Mouse (Mus musculus) ZHBTc4 (cell line): ENCODE results near the gene Txndc12.
A peak's percentile ranks its signal among the peaks of the same experiment; 100 is the strongest.

Experiments used
- DNase-seq: peaks from one replicate; pipeline ENCODE4 v3.0.0-alpha.2; 2011; ENCODE audit warnings: low read depth, low spot score

Gene Txndc12

GRCm38 (mm10) chr4:108845824-108846569 lies 11.6 kb downstream of the Txndc12 start:
- no peak for DNase-seq

DNA sequence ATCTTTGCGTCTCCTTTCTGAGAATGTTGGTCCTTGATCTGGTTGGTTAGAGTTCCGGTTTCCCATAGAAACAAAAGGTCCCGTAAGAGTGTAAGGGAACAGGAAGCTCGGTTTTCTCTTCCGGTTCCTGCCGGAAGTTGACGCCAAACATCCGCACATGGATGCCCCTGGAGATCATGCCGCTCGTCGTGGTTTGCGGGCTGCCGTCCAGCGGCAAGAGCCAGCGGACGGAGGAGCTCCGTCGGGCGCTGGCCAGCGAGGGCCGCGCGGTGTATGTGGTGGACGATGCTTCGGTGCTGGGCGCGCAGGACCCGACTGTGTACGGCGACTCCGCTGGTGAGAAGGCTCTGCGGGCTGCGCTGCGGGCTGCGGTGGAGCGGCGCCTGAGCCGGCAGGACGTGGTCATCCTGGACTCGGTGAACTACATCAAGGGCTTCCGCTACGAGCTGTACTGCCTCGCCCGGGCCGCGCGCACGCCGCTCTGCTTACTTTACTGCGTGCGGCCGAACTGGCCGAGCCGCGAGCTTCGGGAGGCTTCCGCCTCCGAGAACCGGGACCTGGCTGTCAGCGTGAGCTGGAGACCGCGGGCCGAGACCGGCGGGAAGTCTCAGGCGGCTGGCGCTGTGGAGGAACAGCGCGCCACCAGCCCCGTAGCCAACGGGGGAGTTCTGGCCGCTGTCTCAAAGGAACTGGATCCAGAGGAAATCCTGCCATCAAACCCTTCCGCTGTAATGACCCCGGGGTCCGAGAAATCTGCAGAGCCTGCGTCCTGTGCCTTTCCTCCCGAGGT lies 13.5 kb downstream of the Txndc12 start, which contains the start of gene Kti12:
Gene Kti12 (plus strand): TSS at position 71 of the 790 bp plus-strand sequence.
- peak; percentile 89 for DNase-seq

DNA sequence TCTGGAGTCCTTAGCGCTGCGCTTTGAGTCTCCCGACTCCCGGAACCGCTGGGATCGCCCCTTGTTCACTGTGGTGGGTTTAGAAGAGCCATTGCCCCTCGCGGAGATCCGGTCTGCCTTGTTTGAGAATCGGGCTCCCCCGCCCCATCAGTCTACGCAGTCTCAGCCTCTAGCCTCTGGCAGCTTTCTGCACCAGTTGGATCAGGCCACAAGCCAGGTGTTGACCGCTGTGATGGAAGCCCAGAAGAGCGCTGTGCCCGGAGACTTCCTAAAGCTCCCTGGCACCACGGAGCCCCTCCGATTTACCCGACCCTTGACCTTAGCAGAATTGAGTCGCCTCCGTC lies 14.1 kb downstream of the Txndc12 start, which contains the start of gene A730015C16Rik:
Gene A730015C16Rik (minus strand): TSS at position 115 of the 344 bp plus-strand sequence.
- peak; percentile 26 for DNase-seq

- DNase-seq, result no peak
These were observed 32.4 kb downstream of the Txndc12 start for GRCm38 (mm10) chr4:108866806-108867205.

GRCm38 (mm10) chr4:108869730-108870374 lies 35.5 kb downstream of the Txndc12 start:
- peak; percentile 92 for DNase-seq

DNA sequence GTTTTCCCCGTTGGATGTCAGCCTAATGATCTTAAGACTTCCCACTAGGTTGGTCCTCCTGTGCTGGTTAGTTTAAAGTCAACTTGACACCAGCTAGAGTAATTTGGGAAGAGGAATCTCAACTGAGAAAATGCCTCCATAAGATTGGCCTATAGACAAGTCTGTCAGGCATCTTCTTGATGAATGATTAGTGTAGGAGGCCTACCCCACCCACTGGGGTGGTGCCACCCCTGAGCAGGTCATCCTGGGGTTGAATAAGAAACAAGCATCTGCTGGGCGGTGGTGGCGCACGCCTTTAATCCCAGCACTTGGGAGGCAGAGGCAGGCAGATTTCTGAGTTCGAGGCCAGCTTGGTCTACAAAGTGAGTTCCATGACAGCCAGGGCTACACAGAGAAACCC lies 39.3 kb downstream of the Txndc12 start:
- DNase-seq, result peak; percentile 58

GRCm38 (mm10) chr4:108877901-108878300 lies 43.5 kb downstream of the Txndc12 start:
- DNase-seq, result no peak

DNA sequence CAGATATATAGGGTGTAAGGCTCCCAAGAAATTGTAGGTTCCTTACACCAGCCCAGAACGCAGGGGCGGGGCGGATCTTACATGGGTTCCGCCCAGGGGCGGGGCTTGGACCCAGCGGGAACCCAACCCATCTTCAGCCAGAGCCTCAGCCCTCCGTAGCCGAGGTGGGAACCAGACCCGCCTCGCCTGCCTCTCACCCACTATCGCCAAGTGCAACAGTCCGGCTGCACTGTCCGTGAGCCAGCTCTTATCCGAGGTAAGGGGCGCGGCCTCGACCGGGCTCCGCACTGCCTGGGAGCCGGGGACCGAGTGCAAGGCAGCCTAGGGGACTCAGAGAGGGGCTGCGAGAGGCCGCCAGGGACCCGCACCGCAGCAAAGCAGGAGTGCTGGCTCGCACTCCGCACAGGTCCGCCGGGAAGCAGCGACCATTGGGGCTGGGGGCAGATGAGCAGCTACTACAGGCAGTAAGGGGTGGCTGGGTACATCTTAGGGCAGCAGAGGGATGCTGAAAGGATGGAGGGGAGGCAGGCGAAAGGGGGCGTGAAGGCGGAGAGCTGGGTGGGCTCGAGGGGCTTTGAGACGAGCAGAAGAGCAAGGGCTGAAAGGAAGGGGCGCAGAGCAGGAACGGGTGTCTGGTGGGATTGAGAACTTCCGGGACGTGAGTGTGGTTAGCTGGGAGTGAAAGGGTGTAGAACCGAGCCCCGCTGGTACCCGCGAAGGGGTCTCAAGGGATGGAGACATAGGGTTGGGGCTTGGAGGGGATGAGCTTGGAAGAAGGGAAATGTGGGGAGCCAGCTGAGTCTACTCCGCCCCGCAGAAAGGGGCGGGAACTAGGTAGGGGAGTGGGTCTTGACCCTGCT lies 44.8 kb downstream of the Txndc12 start, which contains the start of gene Rab3b:
Gene Rab3b (plus strand): TSS at position 101 of the 860 bp plus-strand sequence.
- peak; percentile 88 for DNase-seq

DNA sequence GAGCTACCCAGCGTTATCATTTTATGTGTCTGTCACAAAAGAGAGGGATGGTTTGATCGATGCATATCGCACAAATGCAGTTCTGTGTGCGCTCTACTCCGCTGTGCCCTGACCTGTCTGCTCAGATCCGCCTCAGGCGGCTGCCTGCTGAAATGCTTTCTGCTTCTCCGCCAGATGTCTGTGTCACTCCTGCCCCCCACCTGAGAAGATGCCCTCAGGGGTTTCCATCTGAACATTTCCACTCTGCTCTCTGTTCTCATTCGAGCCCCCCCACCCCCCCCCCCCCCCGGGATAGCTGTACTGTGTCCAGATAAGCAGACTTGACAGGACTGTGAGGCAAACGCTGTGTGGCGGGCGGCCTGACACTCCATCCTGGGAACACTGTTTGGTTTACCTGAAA lies 49.4 kb downstream of the Txndc12 start:
- DNase-seq, result peak; percentile 87

GRCm38 (mm10) chr4:108887456-108887855 lies 53.1 kb downstream of the Txndc12 start:
- DNase-seq, result no peak

DNA sequence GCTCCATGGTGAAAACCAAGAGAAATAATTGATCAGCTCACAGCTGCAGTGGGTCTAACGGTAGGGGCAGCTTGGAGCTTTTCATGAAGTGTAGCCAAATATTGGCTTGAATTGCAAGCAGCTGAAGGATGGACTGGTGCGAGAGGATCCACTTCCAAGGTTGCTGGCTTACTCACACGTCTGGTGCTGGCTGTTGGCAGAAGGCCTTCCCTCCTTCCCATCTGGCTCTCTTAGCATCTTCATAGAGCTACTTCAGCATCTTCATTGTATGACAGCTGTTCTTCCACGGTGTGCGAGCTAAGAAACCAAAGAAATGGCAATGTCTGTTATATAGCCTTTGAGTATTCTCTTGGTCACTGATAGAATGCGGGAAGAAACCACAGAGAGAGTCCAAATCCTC lies 56.5 kb downstream of the Txndc12 start:
- no peak for DNase-seq

- DNase-seq, result peak; percentile 69
These were observed 66.0 kb downstream of the Txndc12 start for GRCm38 (mm10) chr4:108900421-108900820.

- peak; percentile 92 for DNase-seq
These were observed 68.5 kb downstream of the Txndc12 start for GRCm38 (mm10) chr4:108902886-108903285.

- peak; percentile 85 for DNase-seq
These were observed 68.9 kb downstream of the Txndc12 start for GRCm38 (mm10) chr4:108903346-108903745.

DNA sequence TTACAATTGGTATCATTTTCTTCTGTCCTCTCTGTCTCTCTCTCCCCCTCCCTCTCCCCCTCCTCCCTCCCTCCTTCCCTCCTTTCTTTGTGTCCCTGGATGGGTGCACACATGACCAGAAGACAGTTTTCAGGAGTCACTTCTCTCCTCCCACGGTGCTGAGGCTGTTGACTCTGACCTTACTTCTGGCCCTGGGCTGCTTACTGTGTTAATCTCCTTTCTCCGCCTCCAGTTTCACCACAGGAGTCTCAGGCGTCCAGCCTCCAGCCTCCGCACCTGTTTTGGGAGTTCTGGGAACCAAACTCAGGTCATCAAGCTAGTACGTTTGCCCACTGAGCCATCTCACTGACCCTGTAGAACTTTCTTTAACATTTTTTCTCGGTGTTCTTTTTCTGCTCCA lies 69.7 kb downstream of the Txndc12 start:
- no peak for DNase-seq

GRCm38 (mm10) chr4:108904790-108905189 lies 70.4 kb downstream of the Txndc12 start:
- DNase-seq, result no peak

DNA sequence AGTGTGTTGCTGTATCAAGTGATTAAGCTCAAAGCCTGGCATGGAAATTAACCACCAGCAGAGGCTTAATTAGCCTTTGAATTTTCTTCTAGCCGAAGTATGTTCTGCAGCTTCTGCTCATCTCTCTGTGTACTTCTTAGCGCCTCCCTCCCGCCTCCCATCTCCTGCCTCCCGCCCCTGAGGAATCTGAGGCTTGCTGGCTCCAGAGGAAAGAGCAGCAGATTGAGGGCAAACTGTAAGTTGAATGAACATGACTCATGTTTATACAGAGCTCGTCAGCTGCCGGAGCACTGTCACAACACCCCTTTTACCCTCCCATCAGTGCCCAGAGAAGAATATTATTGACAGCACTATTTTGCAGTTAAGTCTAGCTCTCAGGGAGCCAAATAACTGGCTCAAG lies 71.5 kb downstream of the Txndc12 start:
- DNase-seq, result peak; percentile 45

DNA sequence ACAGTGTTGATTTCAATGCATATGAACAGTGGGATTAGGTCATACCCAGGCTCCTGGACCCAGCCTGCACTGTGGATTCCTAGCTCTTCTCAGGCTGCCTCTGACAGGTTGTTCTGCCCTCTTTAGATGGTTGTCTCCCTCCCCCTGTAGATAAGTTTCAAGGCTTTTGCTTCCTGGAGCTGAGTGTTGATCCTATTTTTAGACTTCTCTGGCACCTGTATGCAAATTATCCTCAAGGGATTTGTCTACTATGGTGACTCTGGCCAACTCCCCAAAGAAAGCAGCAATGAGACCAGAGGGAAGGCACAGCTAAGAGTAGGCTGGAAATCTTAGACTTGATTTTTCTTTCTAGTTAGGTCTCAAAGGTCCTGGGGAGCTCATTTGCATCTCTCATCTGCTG lies 73.1 kb downstream of the Txndc12 start:
- DNase-seq, result no peak

DNA sequence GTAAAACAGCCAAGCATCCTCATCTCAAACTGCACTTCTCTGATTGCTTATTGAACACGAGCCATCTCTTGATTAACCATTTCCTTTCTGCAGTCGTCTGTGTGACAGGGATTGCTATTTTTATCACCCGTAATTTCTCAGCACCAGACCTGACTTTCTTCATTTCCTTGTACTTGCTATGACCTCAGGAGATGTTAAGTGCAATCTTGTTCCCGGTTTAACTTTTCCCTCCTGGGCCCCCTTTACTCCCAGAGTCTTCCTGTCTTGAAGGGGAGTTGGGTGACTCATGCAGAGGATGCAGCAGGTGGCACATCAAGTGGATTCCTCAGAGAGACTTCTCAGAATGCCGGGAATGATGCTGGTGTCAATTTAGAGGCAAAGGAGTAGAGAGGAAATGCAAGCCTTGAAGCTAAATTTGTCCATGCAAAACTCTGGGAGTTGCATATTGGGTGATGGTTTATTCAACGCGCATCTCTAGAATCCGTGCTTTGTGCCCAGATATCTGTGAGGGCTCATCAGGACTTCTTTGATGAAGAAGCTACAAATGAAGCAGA lies 75.5 kb downstream of the Txndc12 start:
- DNase-seq, result no peak
